Mouse (Mus musculus) lung, postnatal 25 days (tissue): Measurements from ENCODE around the gene Gm49450.
A peak's percentile ranks its signal among the peaks of the same experiment; 100 is the strongest.
"Not testable (repeated sequence)": the region's sequence is repeated elsewhere in the genome, so short reads cannot be mapped to it uniquely, and the experiment has no call there.

Experiments
- DNase-seq: peaks from one replicate; pipeline ENCODE4 v3.0.0; 2022; ENCODE audit warnings: low spot score

The Gm49450 gene

GRCm38 (mm10) chr15:98954425-98955253 lies 1.3 kb upstream of the Gm49450 start:
- DNase-seq, result no peak

- peak; percentile 78 for DNase-seq
These were observed 475 bp downstream of the Gm49450 start for GRCm38 (mm10) chr15:98952751-98953400.

GRCm38 (mm10) chr15:98952063-98952455 lies 1.3 kb downstream of the Gm49450 start:
- no peak for DNase-seq

GRCm38 (mm10) chr15:98951122-98952062 lies 2.0 kb downstream of the Gm49450 start:
- not testable (repeated sequence) for DNase-seq

GRCm38 (mm10) chr15:98949607-98949892 lies 3.8 kb downstream of the Gm49450 start:
- DNase-seq, result no peak

- no peak for DNase-seq
These were observed 4.3 kb downstream of the Gm49450 start for GRCm38 (mm10) chr15:98948857-98949606.

- no peak for DNase-seq
These were observed 5.0 kb downstream of the Gm49450 start for GRCm38 (mm10) chr15:98948382-98948781.

- no peak for DNase-seq
These were observed 5.5 kb downstream of the Gm49450 start for GRCm38 (mm10) chr15:98947884-98948283.

GRCm38 (mm10) chr15:98943133-98943532 lies 10.2 kb downstream of the Gm49450 start:
- no peak for DNase-seq

GRCm38 (mm10) chr15:98942081-98942480 lies 11.3 kb downstream of the Gm49450 start:
- DNase-seq, result no peak

- DNase-seq, result no peak
These were observed 11.8 kb downstream of the Gm49450 start for GRCm38 (mm10) chr15:98941539-98941938.

- DNase-seq, result no peak
These were observed 12.5 kb downstream of the Gm49450 start for GRCm38 (mm10) chr15:98940816-98941215.

- peak; percentile 93 for DNase-seq
These were observed 19.0 kb downstream of the Gm49450 start, which contains the start of gene Tuba1b for GRCm38 (mm10) chr15:98934217-98934839. TSS of gene Tuba1b (minus strand) at chr15:98934565.

GRCm38 (mm10) chr15:98933833-98934216 lies 19.5 kb downstream of the Gm49450 start:
- peak; percentile 95 for DNase-seq

GRCm38 (mm10) chr15:98933004-98933671 lies 20.2 kb downstream of the Gm49450 start:
- DNase-seq, result not testable (repeated sequence)

GRCm38 (mm10) chr15:98930998-98931397 lies 22.4 kb downstream of the Gm49450 start:
- peak; percentile 64 for DNase-seq

GRCm38 (mm10) chr15:98930017-98930734 lies 23.2 kb downstream of the Gm49450 start:
- no peak for DNase-seq

GRCm38 (mm10) chr15:98928598-98929240 lies 24.6 kb downstream of the Gm49450 start:
- peak; percentile 87 for DNase-seq

- no peak for DNase-seq
These were observed 25.8 kb downstream of the Gm49450 start for GRCm38 (mm10) chr15:98927566-98927965.
